Mouse (Mus musculus) liver, embryonic 12.5 days (tissue): ENCODE results near the gene Rubcn. TPM values are rescaled to one million over a fixed set of nuclear protein-coding genes. Genes with fewer than 3 reads are reported as not detected.

ENCODE experiments used
- ATAC-seq: fragments of 200-750 bp; cut with Nextera tagmentation; 2 replicates; pipeline ENCODE4 v1.8.0; 2017; ENCODE audit warnings: moderate number of reproducible peaks, mild to moderate bottlenecking, moderate library complexity
- H3K27ac ChIP-seq: fragments of 300-500 bp; sonication (generic); 2 replicates; pipeline ENCODE4 v1.5.1; 2016; ENCODE audit warnings: mild to moderate bottlenecking
- H3K27me3 ChIP-seq: fragments of 300-500 bp; sonication (generic); replicated peaks from 2 replicates; pipeline ENCODE4 v1.6.1; 2016; ENCODE audit warnings: mild to moderate bottlenecking, moderate library complexity
- H3K36me3 ChIP-seq: fragments of 300-500 bp; sonication (generic); 2 replicates; pipeline ENCODE4 v1.6.1; 2016; ENCODE audit warnings: mild to moderate bottlenecking, moderate library complexity
- H3K4me1 ChIP-seq: fragments of 300-500 bp; sonication (generic); 2 replicates; pipeline ENCODE4 v1.6.1; 2016
- H3K4me2 ChIP-seq: fragments of 300-500 bp; sonication (generic); 2 replicates; pipeline ENCODE4 v1.6.1; 2016; ENCODE audit warnings: mild to moderate bottlenecking, moderate library complexity
- H3K4me3 ChIP-seq: fragments of 300-500 bp; sonication (generic); 2 replicates; pipeline ENCODE4 v1.5.1; 2016; ENCODE audit warnings: mild to moderate bottlenecking, moderate library complexity
- H3K9ac ChIP-seq: fragments of 300-500 bp; sonication (generic); 2 replicates; pipeline ENCODE4 v1.6.1; 2016; ENCODE audit warnings: mild to moderate bottlenecking, moderate library complexity
- H3K9me3 ChIP-seq: fragments of 300-500 bp; sonication (generic); replicated peaks from 2 replicates; pipeline ENCODE4 v1.6.1; 2016; ENCODE audit warnings: mild to moderate bottlenecking, moderate library complexity
- WGBS: fragments of 180-500 bp; shearing (Covaris S2); methylation state at CpG from one replicate; pipeline ENCODE4 v1.1.7; 2016; ENCODE audit not compliant: insufficient replicate concordance; 5-methylcytosine and 5-hydroxymethylcytosine counted together
- polyA plus RNA-seq: library from polyadenylated mRNA; unstranded; fragments of >200 nt; fragmentation: Nextera tagmentation; extraction: Ambion mirVana; gene quantifications from 2 replicates; pipeline ENCODE4 v1.2.1, GENCODE M21; 2016

Rubcn gene
- polyA plus RNA-seq, 1 experiment from 2014 or later: 7.7 TPM

GRCm38 (mm10) chr16:32865401-32865800 lies 12.2 kb downstream of the Rubcn start:
- Histone ChIP-seq H3K9me3 (no peaks in the 10 kb centered on the region), H3K4me2 (no peak overlapping the region), H3K27ac (no peak overlapping the region), H3K9ac (no peak overlapping the region), H3K36me3 (peaks cover 9% of the 10 kb centered on the region), H3K4me1 (peaks cover 19% of the 10 kb centered on the region), H3K4me3 (no peak overlapping the region), H3K27me3 (no peaks in the 10 kb centered on the region)
- WGBS: 82% methylated on average over 4 of the region's 4 CpGs
- ATAC-seq: no peak

GRCm38 (mm10) chr16:32861813-32862385 lies 15.7 kb downstream of the Rubcn start:
- no peak overlapping the region for H3K27ac ChIP-seq
- WGBS: 83% methylated on average over 3 of the region's 3 CpGs
- H3K4me2 ChIP-seq: no peak overlapping the region
- no peak overlapping the region for H3K9ac ChIP-seq
- peaks cover 6% of the 10 kb centered on the region for H3K4me1 ChIP-seq
- no peaks in the 10 kb centered on the region for H3K9me3 ChIP-seq
- peaks cover 9% of the 10 kb centered on the region for H3K36me3 ChIP-seq
- H3K4me3 ChIP-seq: no peak overlapping the region
- no peaks in the 10 kb centered on the region for H3K27me3 ChIP-seq
- ATAC-seq: no peak

GRCm38 (mm10) chr16:32858771-32859636 lies 18.6 kb downstream of the Rubcn start:
- no peak overlapping the region for H3K4me2 ChIP-seq
- H3K9ac ChIP-seq: no peak overlapping the region
- H3K4me1 ChIP-seq: peaks cover 16% of the 10 kb centered on the region
- whole genome bisulfite sequencing: 58% methylated on average over 12 of the region's 12 CpGs
- no peaks in the 10 kb centered on the region for H3K9me3 ChIP-seq
- peaks cover 9% of the 10 kb centered on the region; the same call in 1 of the 2 replicates for H3K36me3 ChIP-seq
- no peak overlapping the region for H3K27ac ChIP-seq
- H3K27me3 ChIP-seq: no peaks in the 10 kb centered on the region
- no peak for ATAC-seq
- H3K4me3 ChIP-seq: no peak overlapping the region

GRCm38 (mm10) chr16:32858356-32858755 lies 19.2 kb downstream of the Rubcn start:
- Histone ChIP-seq H3K4me3 (no peak overlapping the region), H3K9ac (no peak overlapping the region), H3K27ac (no peak overlapping the region), H3K36me3 (peaks cover 9% of the 10 kb centered on the region; the same call in 1 of the 2 replicates), H3K4me2 (no peak overlapping the region), H3K9me3 (no peaks in the 10 kb centered on the region), H3K4me1 (peaks cover 21% of the 10 kb centered on the region), H3K27me3 (no peaks in the 10 kb centered on the region)
- 56% methylated on average over 4 of the region's 4 CpGs for WGBS
- ATAC-seq: no peak

- Histone ChIP-seq H3K4me1 (peaks cover 23% of the 10 kb centered on the region), H3K27ac (no peak overlapping the region), H3K9me3 (no peaks in the 10 kb centered on the region), H3K36me3 (peaks cover 9% of the 10 kb centered on the region; the same call in 1 of the 2 replicates), H3K9ac (no peak overlapping the region), H3K4me2 (no peak overlapping the region), H3K4me3 (no peak overlapping the region), H3K27me3 (no peaks in the 10 kb centered on the region)
- WGBS: 77% methylated on average over 3 of the region's 3 CpGs
- ATAC-seq: no peak
Observed at GRCm38 (mm10) chr16:32856751-32857150, 20.8 kb downstream of the Rubcn start.

- H3K9me3 ChIP-seq: no peaks in the 10 kb centered on the region
- WGBS: 13% methylated on average over 2 of the region's 2 CpGs
- H3K4me2 ChIP-seq: 0 out of 2 replicates have a peak overlapping the region, but pooled peaks have one; percentile 13
- peak overlapping the region; percentile 8; the same call in 1 of the 2 replicates for H3K27ac ChIP-seq
- peaks cover 23% of the 10 kb centered on the region for H3K4me1 ChIP-seq
- H3K27me3 ChIP-seq: no peaks in the 10 kb centered on the region
- no peak overlapping the region for H3K4me3 ChIP-seq
- no peak for ATAC-seq
- no peak overlapping the region for H3K9ac ChIP-seq
- peaks cover 5% of the 10 kb centered on the region for H3K36me3 ChIP-seq
Observed at GRCm38 (mm10) chr16:32854050-32854571, 23.5 kb downstream of the Rubcn start.

- WGBS: 50% methylated on average over 13 of the region's 13 CpGs
- Histone ChIP-seq H3K9ac (no peak overlapping the region), H3K9me3 (no peaks in the 10 kb centered on the region), H3K4me3 (no peak overlapping the region), H3K27ac (no peak overlapping the region; the same call in 1 of the 2 replicates), H3K36me3 (peaks cover 9% of the 10 kb centered on the region), H3K27me3 (no peaks in the 10 kb centered on the region), H3K4me1 (peaks cover 20% of the 10 kb centered on the region), H3K4me2 (no peak overlapping the region)
- ATAC-seq: no peak
Observed at GRCm38 (mm10) chr16:32853492-32854049, 24.0 kb downstream of the Rubcn start.

- 77% methylated on average over 11 of the region's 11 CpGs for WGBS
Observed at GRCm38 (mm10) chr16:32849042-32849830, 28.3 kb downstream of the Rubcn start.

GRCm38 (mm10) chr16:32847103-32847502 lies 30.5 kb downstream of the Rubcn start:
- no peak overlapping the region for H3K4me3 ChIP-seq
- H3K4me2 ChIP-seq: no peak overlapping the region
- no peak for ATAC-seq
- no peaks in the 10 kb centered on the region for H3K27me3 ChIP-seq
- H3K36me3 ChIP-seq: peaks cover 61% of the 10 kb centered on the region
- WGBS: 85% methylated on average over 11 of the region's 11 CpGs
- H3K27ac ChIP-seq: no peak overlapping the region
- H3K4me1 ChIP-seq: no peaks in the 10 kb centered on the region
- H3K9ac ChIP-seq: no peak overlapping the region
- no peaks in the 10 kb centered on the region for H3K9me3 ChIP-seq

More at GRCm38 (mm10) chr16:32849042-32849830, 28.3 kb downstream of the Rubcn start:
- H3K4me3 ChIP-seq: no peak overlapping the region
- no peak overlapping the region for H3K9ac ChIP-seq
- H3K4me2 ChIP-seq: no peak overlapping the region
- H3K27me3 ChIP-seq: no peaks in the 10 kb centered on the region
- ATAC-seq: no peak
- H3K9me3 ChIP-seq: no peaks in the 10 kb centered on the region
- peaks cover 45% of the 10 kb centered on the region for H3K36me3 ChIP-seq
- peaks cover 9% of the 10 kb centered on the region for H3K4me1 ChIP-seq
- H3K27ac ChIP-seq: no peak overlapping the region

- H3K9me3 ChIP-seq: no peaks in the 10 kb centered on the region
- H3K27ac ChIP-seq: no peak overlapping the region
- H3K4me2 ChIP-seq: no peak overlapping the region
- no peak overlapping the region for H3K9ac ChIP-seq
- no peak for ATAC-seq
- peaks cover 44% of the 10 kb centered on the region for H3K36me3 ChIP-seq
- H3K27me3 ChIP-seq: no peaks in the 10 kb centered on the region
- no peaks in the 10 kb centered on the region for H3K4me1 ChIP-seq
- 75% methylated on average over 4 of the region's 4 CpGs for WGBS
- H3K4me3 ChIP-seq: no peak overlapping the region
Observed at GRCm38 (mm10) chr16:32831501-32831900, 46.1 kb downstream of the Rubcn start.

- H3K4me2 ChIP-seq: no peak overlapping the region
- H3K36me3 ChIP-seq: peaks cover 48% of the 10 kb centered on the region
- H3K4me3 ChIP-seq: no peak overlapping the region
- H3K4me1 ChIP-seq: no peaks in the 10 kb centered on the region
- no peaks in the 10 kb centered on the region for H3K27me3 ChIP-seq
- 85% methylated on average over 11 of the region's 11 CpGs for WGBS
- H3K27ac ChIP-seq: no peak overlapping the region
- ATAC-seq: no peak
- H3K9me3 ChIP-seq: no peaks in the 10 kb centered on the region
- H3K9ac ChIP-seq: no peak overlapping the region
Observed at GRCm38 (mm10) chr16:32829104-32829503, 48.5 kb downstream of the Rubcn start.
